ENCODE assay signal across 8 mouse cellular contexts in the genomic region with DNA sequence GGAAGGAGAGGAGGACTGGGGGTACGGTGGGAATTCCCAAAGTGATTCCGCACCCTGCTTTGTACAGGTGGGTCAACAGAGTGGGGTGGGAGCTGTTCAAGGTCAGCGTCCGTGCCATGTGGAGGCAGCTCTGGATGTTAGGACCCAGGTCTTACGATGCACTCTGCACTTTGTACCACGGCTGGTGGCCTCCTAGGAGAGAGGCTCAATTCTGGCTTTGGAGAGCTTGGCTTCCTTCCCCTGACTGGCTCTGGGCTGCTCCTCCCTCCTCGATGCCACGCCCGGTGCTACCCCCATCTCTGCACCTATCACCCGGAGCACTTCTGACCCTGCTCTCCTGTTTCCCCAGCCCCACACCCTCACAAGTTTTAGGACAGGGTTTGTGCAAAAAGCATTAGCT. TPM values are rescaled to one million over a fixed set of nuclear protein-coding genes. Genes with fewer than 3 reads are reported as not detected.
DNase-seq lines count a peak whose midpoint lies in the region; ATAC-seq and TF ChIP-seq lines count a peak whose summit lies in the region.

No protein-coding gene starts in this region.

- no peak for TF ChIP-seq CTCF in heart, postnatal 0 days (IDR thresholded peaks at IDR 0.05; ENCODE audit: low read depth)

- WGBS in heart, postnatal 0 days: 15% methylated on average over 10 of the region's 10 CpGs
- WGBS in embryonic facial prominence, embryonic 10.5 days: 4% methylated on average over 10 of the region's 10 CpGs

- no peaks in the 10 kb centered on the region for H3K27me3 ChIP-seq in heart, postnatal 0 days (ENCODE audit: control insufficient read depth, insufficient read depth, low read length)
- H3K27me3 ChIP-seq in embryonic facial prominence, embryonic 10.5 days (replicated peaks; ENCODE audit: low read depth, poor library complexity, severe bottlenecking): no peaks in the 10 kb centered on the region

- intact Hi-C loops in heart, postnatal 25 days (cut with DNase I): no loop called here
- intact Hi-C loops in left cerebral cortex, postnatal 4 days (cut with DNase I): no loop called here

- no peak for DNase-seq in heart, postnatal 0 days (ENCODE audit: low spot score)
- no peak for DNase-seq in heart, postnatal 25 days (ENCODE audit: low spot score)
- DNase-seq in embryonic facial prominence, embryonic 10.5 days (ENCODE audit: low spot score): peak; percentile 46
- DNase-seq in kidney, adult 18-20 months: peak; percentile 74
- DNase-seq in thymus, postnatal 25 days: peak; percentile 12
- DNase-seq in left cerebral cortex, postnatal 4 days: no peak
- no peak for DNase-seq in ovary, adult 18-20 months (ENCODE audit: low spot score)

- no peaks in the 10 kb centered on the region for H3K9me3 ChIP-seq in heart, postnatal 0 days (replicated peaks; ENCODE audit: control insufficient read depth, low read length)
- H3K9me3 ChIP-seq in embryonic facial prominence, embryonic 10.5 days: peaks cover 4% of the 10 kb centered on the region; the same call in 1 of the 2 replicates

- no peaks in the 10 kb centered on the region for H3K36me3 ChIP-seq in heart, postnatal 0 days (replicated peaks; ENCODE audit: control insufficient read depth, insufficient read depth, low read length)
- H3K36me3 ChIP-seq in embryonic facial prominence, embryonic 10.5 days (replicated peaks): peaks cover 15% of the 10 kb centered on the region

- H3K9ac ChIP-seq in heart, postnatal 0 days (replicated peaks; ENCODE audit: low read depth, low read length): no peak overlapping the region

- peak overlapping the region; percentile 75 for H3K4me2 ChIP-seq in heart, postnatal 0 days (ENCODE audit: low read depth, low read length)

- H3K4me1 ChIP-seq in heart, postnatal 0 days (ENCODE audit: control insufficient read depth, insufficient read depth): peaks cover 11% of the 10 kb centered on the region
- peaks cover 15% of the 10 kb centered on the region for H3K4me1 ChIP-seq in embryonic facial prominence, embryonic 10.5 days

- H3K4me3 ChIP-seq in heart, postnatal 0 days (ENCODE audit: low read depth, low read length): peak overlapping the region; percentile 56
- peak overlapping the region; percentile 88 for H3K4me3 ChIP-seq in embryonic facial prominence, embryonic 10.5 days

- no peak for ATAC-seq in heart, postnatal 0 days (ENCODE audit: insufficient read depth, low read depth)
- peak; percentile 54 for ATAC-seq in megakaryocyte progenitor cell, adult 5-6 weeks (replicated peaks; ENCODE audit: poor library complexity)

- TF ChIP-seq EP300 in heart, postnatal 0 days (IDR thresholded peaks at IDR 0.05; ENCODE audit: low read depth): no peak

- no peak overlapping the region for H3K27ac ChIP-seq in heart, postnatal 0 days (ENCODE audit: low read depth)
- peak overlapping the region; percentile 90 for H3K27ac ChIP-seq in embryonic facial prominence, embryonic 10.5 days (replicated peaks)

RNA-seq across cellular contexts. Expression of gene Nipsnap1, which starts 0.8 kb away (rescaled TPM):
- 7.4 and 8.0 TPM in 2 replicates for total RNA-seq in heart, postnatal 0 days (2014; rRNA removed; ENCODE audit: low replicate concordance)
- 10.1 and 10.6 TPM in 2 replicates for polyA plus RNA-seq in heart, postnatal 0 days (2015; fragmentation: Nextera tagmentation; extraction: Ambion mirVana)
- under 1 TPM; 0.70 to 0.86 TPM for total RNA-seq in heart, postnatal 25 days (2021)
- polyA plus RNA-seq in embryonic facial prominence, embryonic 10.5 days (2016; fragmentation: Nextera tagmentation; extraction: Ambion mirVana): 88.1 and 91.7 TPM in 2 replicates
- 12.0 and 13.7 TPM in 2 replicates for total RNA-seq in megakaryocyte progenitor cell, adult 5-6 weeks (2015)
- total RNA-seq in megakaryocyte progenitor cell, adult 5-6 weeks (2017): 20.5 and 21.5 TPM in 2 replicates
- 100 to 1,000 TPM; 102 TPM for total RNA-seq in left cerebral cortex, postnatal 4 days (2021)

RNA-seq across cellular contexts. Expression of gene Thoc5, which starts 20.6 kb away (rescaled TPM):
- 11.9 and 17.2 TPM in 2 replicates for total RNA-seq in heart, postnatal 0 days (2014; rRNA removed; ENCODE audit: low replicate concordance)
- polyA plus RNA-seq in heart, postnatal 0 days (2015; fragmentation: Nextera tagmentation; extraction: Ambion mirVana): 15.9 and 16.0 TPM in 2 replicates
- 10 to 100 TPM; 16.3 to 16.9 TPM for total RNA-seq in heart, postnatal 25 days (2021)
- polyA plus RNA-seq in embryonic facial prominence, embryonic 10.5 days (2016; fragmentation: Nextera tagmentation; extraction: Ambion mirVana): 52.1 and 52.9 TPM in 2 replicates
- 19.7 and 20.7 TPM in 2 replicates for total RNA-seq in megakaryocyte progenitor cell, adult 5-6 weeks (2015)
- 51.9 and 56.1 TPM in 2 replicates for total RNA-seq in megakaryocyte progenitor cell, adult 5-6 weeks (2017)
- total RNA-seq in left cerebral cortex, postnatal 4 days (2021): 10 to 100 TPM; 58.1 to 61.4 TPM

RNA-seq across cellular contexts. Expression of gene Nf2, which starts 25.2 kb away (rescaled TPM):
- 50.0 and 56.3 TPM in 2 replicates for total RNA-seq in heart, postnatal 0 days (2014; rRNA removed; ENCODE audit: low replicate concordance)
- 33.5 and 36.7 TPM in 2 replicates for polyA plus RNA-seq in heart, postnatal 0 days (2015; fragmentation: Nextera tagmentation; extraction: Ambion mirVana)
- 10 to 100 TPM; 81.5 to 83.6 TPM for total RNA-seq in heart, postnatal 25 days (2021)
- polyA plus RNA-seq in embryonic facial prominence, embryonic 10.5 days (2016; fragmentation: Nextera tagmentation; extraction: Ambion mirVana): 68.1 and 68.7 TPM in 2 replicates
- 17.4 and 17.9 TPM in 2 replicates for total RNA-seq in megakaryocyte progenitor cell, adult 5-6 weeks (2015)
- total RNA-seq in megakaryocyte progenitor cell, adult 5-6 weeks (2017): 48.1 and 64.9 TPM in 2 replicates
- total RNA-seq in left cerebral cortex, postnatal 4 days (2021): 100 to 1,000 TPM; 155 to 162 TPM

Comparison
In these comparisons a context has a peak if more than half of its experiments do, and no peak if none do; other contexts are left out.
1. DNase-seq: peak in embryonic facial prominence, embryonic 10.5 days (single experiment), kidney, adult 18-20 months (single experiment) and thymus, postnatal 25 days (single experiment); none in heart, postnatal 0 days (single experiment), heart, postnatal 25 days (single experiment), left cerebral cortex, postnatal 4 days (single experiment) and ovary, adult 18-20 months (single experiment).
2. RNA of gene Nipsnap1, which starts 0.8 kb away (total RNA-seq): 102 TPM in left cerebral cortex, postnatal 4 days; 12.0 to 21.5 TPM in megakaryocyte progenitor cell, adult 5-6 weeks, 7.4 to 8.0 TPM in heart, postnatal 0 days and 0.70 to 0.86 TPM in heart, postnatal 25 days; every median in the first group is over 4 times any median in the second.